8 mouse cellular contexts compared by ENCODE assay signal in genomic region chr7:16944808-16945315, GRCm38 (mm10). TPM values are rescaled to one million over a fixed set of nuclear protein-coding genes. Genes with fewer than 3 reads are reported as not detected.
DNase-seq lines count a peak whose midpoint lies in the region; ATAC-seq and TF ChIP-seq lines count a peak whose summit lies in the region.

No protein-coding gene starts in this region.

- peaks cover 64% of the 10 kb centered on the region for H3K4me1 ChIP-seq in heart, embryonic 13.5 days
- H3K4me1 ChIP-seq in ES-Bruce4 (ENCODE audit: control insufficient read depth, insufficient read depth, low read length), result peaks cover 2% of the 10 kb centered on the region
- H3K4me1 ChIP-seq in forebrain, embryonic 14.5 days (ENCODE audit: control insufficient read depth, insufficient read depth, low read length), result peaks cover 52% of the 10 kb centered on the region
- H3K4me1 ChIP-seq in liver, embryonic 15.5 days (replicated peaks), result peaks cover 17% of the 10 kb centered on the region

- H3K4me3 ChIP-seq in heart, embryonic 13.5 days, result peak overlapping the region; percentile 66
- H3K4me3 ChIP-seq in ES-Bruce4 (ENCODE audit: low read depth, low read length), result peak overlapping the region; percentile 72
- peak overlapping the region; percentile 71 for H3K4me3 ChIP-seq in forebrain, embryonic 14.5 days (ENCODE audit: low read depth, low read length)
- H3K4me3 ChIP-seq in liver, embryonic 15.5 days (replicated peaks), result peak overlapping the region; percentile 45

- under 1% methylated on average over 22 of the region's 22 CpGs for WGBS in heart, embryonic 13.5 days
- 1% methylated on average over 19 of the region's 22 CpGs for WGBS in forebrain, embryonic 14.5 days
- WGBS in liver, embryonic 15.5 days (ENCODE audit: insufficient replicate concordance), result 4% methylated on average over 22 of the region's 22 CpGs

- no peak for ATAC-seq in heart, embryonic 13.5 days (ENCODE audit: extremely low read depth, insufficient number of reproducible peaks, low FRiP score, low TSS enrichment)
- no peak; the same call in none of the 2 replicates for ATAC-seq in forebrain, embryonic 14.5 days
- ATAC-seq in liver, embryonic 15.5 days (ENCODE audit: insufficient read depth), result no peak

- no peaks in the 10 kb centered on the region for H3K9me3 ChIP-seq in heart, embryonic 13.5 days
- H3K9me3 ChIP-seq in ES-Bruce4 (replicated peaks; ENCODE audit: control insufficient read depth, insufficient read depth, low read length, poor library complexity, severe bottlenecking), result no peaks in the 10 kb centered on the region
- no peaks in the 10 kb centered on the region for H3K9me3 ChIP-seq in forebrain, embryonic 14.5 days (replicated peaks; ENCODE audit: control insufficient read depth, low read length)
- H3K9me3 ChIP-seq in liver, embryonic 15.5 days (replicated peaks), result no peaks in the 10 kb centered on the region

- peak overlapping the region; percentile 87 for H3K9ac ChIP-seq in heart, embryonic 13.5 days
- H3K9ac ChIP-seq in ES-Bruce4 (ENCODE audit: low read depth, poor library complexity, severe bottlenecking), result peak overlapping the region; percentile 46
- peak overlapping the region; percentile 96 for H3K9ac ChIP-seq in forebrain, embryonic 14.5 days (ENCODE audit: low read length)
- no peak overlapping the region for H3K9ac ChIP-seq in liver, embryonic 15.5 days

- H3K27ac ChIP-seq in heart, embryonic 13.5 days (replicated peaks), result no peak overlapping the region
- no peak overlapping the region for H3K27ac ChIP-seq in ES-Bruce4 (ENCODE audit: insufficient read depth, low read length)
- peak overlapping the region; percentile 94 for H3K27ac ChIP-seq in forebrain, embryonic 14.5 days (ENCODE audit: low read depth, low read length)
- no peak overlapping the region for H3K27ac ChIP-seq in liver, embryonic 15.5 days (replicated peaks)

- TF ChIP-seq EP300 in ES-Bruce4 (IDR thresholded peaks at IDR 0.05; ENCODE audit: insufficient read depth, low read depth, low read length), result no peak

- peaks cover 56% of the 10 kb centered on the region for H3K27me3 ChIP-seq in heart, embryonic 13.5 days (replicated peaks)
- H3K27me3 ChIP-seq in ES-Bruce4 (ENCODE audit: control insufficient read depth, insufficient read depth, low read length, poor library complexity, severe bottlenecking), result no peaks in the 10 kb centered on the region
- peaks cover 8% of the 10 kb centered on the region for H3K27me3 ChIP-seq in forebrain, embryonic 14.5 days (replicated peaks; ENCODE audit: control insufficient read depth, insufficient read depth, low read length)
- H3K27me3 ChIP-seq in liver, embryonic 15.5 days, result peaks cover 98% of the 10 kb centered on the region

- no peak for DNase-seq in heart, adult 9 months (ENCODE audit: low spot score in 2 of 2)
- DNase-seq in forebrain, embryonic 14.5 days (ENCODE audit: low spot score), result no peak
- no peak for DNase-seq in c-Kit-positive CD71-positive TER-119-positive erythroid progenitor cells, embryonic 14.5 days (ENCODE audit: low spot score)
- no peak for DNase-seq in frontal cortex, postnatal 36 days (ENCODE audit: low spot score in 2 of 2)
- no peak for DNase-seq in left cerebral cortex, adult 9 months (ENCODE audit: low spot score in 2 of 2)

- H3K4me2 ChIP-seq in heart, embryonic 13.5 days, result peak overlapping the region; percentile 92
- H3K4me2 ChIP-seq in forebrain, embryonic 14.5 days (ENCODE audit: low read length), result peak overlapping the region; percentile 79
- peak overlapping the region; percentile 63 for H3K4me2 ChIP-seq in liver, embryonic 15.5 days

- no peak for TF ChIP-seq POLR2A in ES-Bruce4 (IDR thresholded peaks at IDR 0.05; ENCODE audit: insufficient read depth, low read length)

- no peaks in the 10 kb centered on the region for H3K36me3 ChIP-seq in heart, embryonic 13.5 days
- no peaks in the 10 kb centered on the region for H3K36me3 ChIP-seq in ES-Bruce4 (ENCODE audit: control insufficient read depth, insufficient read depth, low read length, poor library complexity, severe bottlenecking)
- H3K36me3 ChIP-seq in forebrain, embryonic 14.5 days (ENCODE audit: control insufficient read depth, insufficient read depth, low read length), result no peaks in the 10 kb centered on the region
- no peaks in the 10 kb centered on the region for H3K36me3 ChIP-seq in liver, embryonic 15.5 days (replicated peaks)

- TF ChIP-seq CTCF in ES-Bruce4 (IDR thresholded peaks at IDR 0.05; ENCODE audit: low read depth, low read length), result no peak

RNA-seq across cellular contexts. Expression of gene Pnmal2, which starts 0.4 kb away (rescaled TPM):
- 4.0 and 4.1 TPM in 2 replicates for polyA plus RNA-seq in heart, embryonic 13.5 days (2015; fragmentation: Nextera tagmentation; extraction: Ambion mirVana)
- 1.5 and 1.6 TPM in 2 replicates for polyA plus RNA-seq in ES-Bruce4 (2011; ENCODE audit: insufficient read depth, insufficient read length, low read depth, missing spikeins)
- 48.1 and 63.2 TPM in 2 replicates for polyA plus RNA-seq in forebrain, embryonic 14.5 days (2014; fragmentation: Nextera tagmentation; extraction: Ambion mirVana)
- 0.44 and 0.60 TPM in 2 replicates for polyA plus RNA-seq in liver, embryonic 15.5 days (2015; fragmentation: Nextera tagmentation; extraction: Ambion mirVana)

RNA-seq across cellular contexts. Expression of gene Pnmal1, which starts 14.6 kb away (rescaled TPM):
- polyA plus RNA-seq in heart, embryonic 13.5 days (2015; fragmentation: Nextera tagmentation; extraction: Ambion mirVana), result 0.11 and 0.15 TPM in 2 replicates
- polyA plus RNA-seq in ES-Bruce4 (2011; ENCODE audit: insufficient read depth, insufficient read length, low read depth, missing spikeins), result not detected in 2 replicates
- 55.5 and 61.9 TPM in 2 replicates for polyA plus RNA-seq in forebrain, embryonic 14.5 days (2014; fragmentation: Nextera tagmentation; extraction: Ambion mirVana)
- 0.05 TPM in 1 of 2 replicates, not detected in the other for polyA plus RNA-seq in liver, embryonic 15.5 days (2015; fragmentation: Nextera tagmentation; extraction: Ambion mirVana)

RNA-seq across cellular contexts. Expression of gene Calm3, which starts 20.9 kb away (rescaled TPM):
- 85.5 and 101 TPM in 2 replicates for polyA plus RNA-seq in heart, embryonic 13.5 days (2015; fragmentation: Nextera tagmentation; extraction: Ambion mirVana)
- 358 and 368 TPM in 2 replicates for polyA plus RNA-seq in ES-Bruce4 (2011; ENCODE audit: insufficient read depth, insufficient read length, low read depth, missing spikeins)
- 473 and 491 TPM in 2 replicates for polyA plus RNA-seq in forebrain, embryonic 14.5 days (2014; fragmentation: Nextera tagmentation; extraction: Ambion mirVana)
- polyA plus RNA-seq in liver, embryonic 15.5 days (2015; fragmentation: Nextera tagmentation; extraction: Ambion mirVana), result 79.0 and 83.9 TPM in 2 replicates

RNA-seq across cellular contexts. Expression of gene Gm42372, which starts 38.0 kb away (rescaled TPM):
- polyA plus RNA-seq in heart, embryonic 13.5 days (2015; fragmentation: Nextera tagmentation; extraction: Ambion mirVana), result 0.09 and 0.14 TPM in 2 replicates
- 1.1 and 1.2 TPM in 2 replicates for polyA plus RNA-seq in ES-Bruce4 (2011; ENCODE audit: insufficient read depth, insufficient read length, low read depth, missing spikeins)
- polyA plus RNA-seq in forebrain, embryonic 14.5 days (2014; fragmentation: Nextera tagmentation; extraction: Ambion mirVana), result 3.8 and 3.9 TPM in 2 replicates
- polyA plus RNA-seq in liver, embryonic 15.5 days (2015; fragmentation: Nextera tagmentation; extraction: Ambion mirVana), result 0.06 TPM in 1 of 2 replicates, not detected in the other

RNA-seq across cellular contexts. Expression of gene Ptgir, which starts 38.6 kb away (rescaled TPM):
- 0.32 and 0.59 TPM in 2 replicates for polyA plus RNA-seq in heart, embryonic 13.5 days (2015; fragmentation: Nextera tagmentation; extraction: Ambion mirVana)
- not detected in 2 replicates for polyA plus RNA-seq in ES-Bruce4 (2011; ENCODE audit: insufficient read depth, insufficient read length, low read depth, missing spikeins)
- 0.12 and 0.22 TPM in 2 replicates for polyA plus RNA-seq in forebrain, embryonic 14.5 days (2014; fragmentation: Nextera tagmentation; extraction: Ambion mirVana)
- 1.2 TPM in 2 replicates for polyA plus RNA-seq in liver, embryonic 15.5 days (2015; fragmentation: Nextera tagmentation; extraction: Ambion mirVana)

Comparison
In these comparisons a context has a peak if more than half of its experiments do, and no peak if none do; other contexts are left out.
1. RNA of gene Pnmal1, which starts 14.6 kb away (polyA plus RNA-seq): 55.5 to 61.9 TPM in forebrain, embryonic 14.5 days; 0.11 to 0.15 TPM in heart, embryonic 13.5 days, 0.05 TPM in liver, embryonic 15.5 days and not detected in ES-Bruce4; every median in the first group is over 10 times any median in the second.
2. Peak in every context shown above with its lines, with median percentiles within 50 percentile points of each other: H3K4me2 ChIP-seq and H3K4me3 ChIP-seq.